Mouse (Mus musculus): ENCODE results near the gene Cd6.

Gene Cd6

GRCm38 (mm10) chr19:10763381-10764031 lies 66.4 kb downstream of the Cd6 start:
- DNase-seq (ENCODE audit: low read depth, low spot score), result peak; percentile 51

GRCm38 (mm10) chr19:10762468-10762867 lies 67.4 kb downstream of the Cd6 start:
- DNase-seq (ENCODE audit: low read depth, low spot score), result no peak

- no peak for DNase-seq (ENCODE audit: low read depth, low spot score)
Measured at GRCm38 (mm10) chr19:10761794-10762415, 68.0 kb downstream of the Cd6 start.

- peak; percentile 56 for DNase-seq (ENCODE audit: low read depth, low spot score)
Measured at GRCm38 (mm10) chr19:10759983-10760831, 69.7 kb downstream of the Cd6 start.

DNA sequence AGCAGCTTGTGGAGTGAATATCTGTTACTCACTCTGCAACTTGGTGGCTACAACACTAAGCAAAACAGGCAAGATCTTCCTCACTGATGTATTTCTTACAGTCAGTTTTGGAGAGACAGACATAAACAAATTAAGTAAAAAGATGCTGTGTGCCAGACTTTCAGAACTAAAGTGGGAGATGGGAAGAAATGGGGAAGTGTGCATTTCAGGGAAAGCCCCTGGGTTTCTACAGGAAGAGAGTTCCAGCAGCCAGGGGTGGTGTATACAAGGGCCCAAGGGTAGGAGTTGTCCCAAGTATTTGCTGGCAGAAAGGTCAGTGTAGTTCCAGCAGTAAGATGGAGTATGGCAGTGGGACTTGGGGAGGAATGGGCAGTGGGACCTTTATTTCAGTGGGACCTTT lies 70.3 kb downstream of the Cd6 start:
- DNase-seq (ENCODE audit: low read depth, low spot score), result no peak

GRCm38 (mm10) chr19:10758708-10759107 lies 71.2 kb downstream of the Cd6 start:
- DNase-seq (ENCODE audit: low read depth, low spot score), result no peak

- DNase-seq (ENCODE audit: low read depth, low spot score), result no peak
Measured at GRCm38 (mm10) chr19:10757526-10757925, 72.3 kb downstream of the Cd6 start.

GRCm38 (mm10) chr19:10757125-10757524 lies 72.7 kb downstream of the Cd6 start:
- no peak for DNase-seq (ENCODE audit: low read depth, low spot score)

GRCm38 (mm10) chr19:10752646-10753045 lies 77.2 kb downstream of the Cd6 start:
- DNase-seq (ENCODE audit: low read depth, low spot score), result no peak

DNA sequence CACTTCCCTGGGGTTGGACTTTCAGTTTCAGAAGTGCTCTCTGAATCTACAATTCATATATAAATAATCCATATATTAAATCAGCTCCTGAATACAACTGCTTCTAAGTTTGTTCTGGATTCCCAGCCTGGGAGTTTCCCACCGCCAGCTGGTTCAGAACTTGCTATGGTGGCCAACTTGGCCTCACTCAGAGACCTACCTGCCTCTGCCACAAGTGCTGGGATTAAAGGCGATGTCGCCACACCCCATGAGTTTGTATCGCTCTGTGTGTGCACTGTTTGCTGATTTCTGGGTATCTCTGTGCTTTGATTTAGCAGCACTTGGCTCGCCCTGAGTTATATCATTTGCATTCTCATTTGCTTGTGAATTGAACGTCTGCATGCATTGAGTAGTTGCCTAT lies 77.8 kb downstream of the Cd6 start:
- DNase-seq (ENCODE audit: low read depth, low spot score), result no peak

GRCm38 (mm10) chr19:10751607-10752006 lies 78.3 kb downstream of the Cd6 start:
- DNase-seq (ENCODE audit: low read depth, low spot score), result no peak

GRCm38 (mm10) chr19:10750161-10750560 lies 79.7 kb downstream of the Cd6 start:
- no peak for DNase-seq (ENCODE audit: low read depth, low spot score)

GRCm38 (mm10) chr19:10749295-10749694 lies 80.6 kb downstream of the Cd6 start:
- DNase-seq (ENCODE audit: low read depth, low spot score), result no peak

DNA sequence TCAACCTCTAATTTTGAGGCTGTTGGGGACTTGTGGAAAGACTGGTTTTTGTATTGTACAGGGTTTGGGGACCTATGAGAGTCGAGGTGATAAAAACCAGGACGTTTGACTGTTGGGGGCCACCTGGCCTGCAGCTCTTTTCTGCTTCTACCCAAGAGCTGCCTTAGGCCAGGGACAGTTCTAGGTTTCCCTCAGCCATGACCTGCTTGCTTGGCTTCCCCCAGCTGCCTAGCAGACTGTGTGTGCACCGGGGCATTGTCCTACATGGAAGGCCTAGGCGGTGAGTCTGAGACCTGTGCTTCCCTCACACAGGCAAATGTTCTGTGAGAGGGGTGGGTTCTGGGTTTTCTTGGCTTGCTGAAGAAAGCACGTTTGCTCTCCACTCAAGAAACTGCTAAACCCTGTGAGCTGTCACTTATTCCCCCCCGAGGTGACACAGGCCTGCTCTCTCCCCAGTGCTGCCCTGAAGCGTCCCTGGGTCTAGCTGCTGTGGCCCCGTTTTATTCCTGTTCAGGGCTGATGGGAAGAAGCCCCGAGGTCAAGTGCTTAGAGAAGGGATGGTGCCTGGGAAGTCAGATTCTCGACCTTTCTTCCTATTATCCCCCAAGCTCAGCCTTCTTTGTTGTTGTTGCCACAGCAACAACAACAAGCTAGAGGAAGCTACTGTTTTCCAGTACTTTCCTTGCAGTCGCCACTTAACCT lies 81.3 kb downstream of the Cd6 start:
- DNase-seq (ENCODE audit: low read depth, low spot score), result no peak

GRCm38 (mm10) chr19:10747718-10748117 lies 82.1 kb downstream of the Cd6 start:
- no peak for DNase-seq (ENCODE audit: low read depth, low spot score)

DNA sequence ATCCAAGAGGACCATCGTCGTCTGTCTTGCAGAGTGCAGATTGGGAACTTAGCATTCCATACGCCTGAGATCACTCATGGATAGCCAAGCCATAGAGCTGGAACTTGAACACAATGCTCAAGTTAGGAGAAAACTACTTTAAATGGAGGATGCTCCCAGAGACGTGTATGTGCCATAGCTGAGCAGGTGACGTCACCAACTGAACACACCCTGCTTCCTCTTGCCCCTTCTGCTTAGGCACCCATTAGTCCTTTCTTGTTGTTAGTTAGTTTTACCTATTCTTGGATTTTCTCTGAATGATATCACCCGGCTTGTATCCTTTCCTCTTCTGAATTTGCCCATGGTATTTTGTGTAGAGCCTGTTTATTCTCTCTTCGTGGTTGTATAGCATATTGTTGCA lies 82.7 kb downstream of the Cd6 start:
- DNase-seq (ENCODE audit: low read depth, low spot score), result no peak

GRCm38 (mm10) chr19:10742565-10742964 lies 87.3 kb downstream of the Cd6 start:
- DNase-seq (ENCODE audit: low read depth, low spot score), result no peak

DNA sequence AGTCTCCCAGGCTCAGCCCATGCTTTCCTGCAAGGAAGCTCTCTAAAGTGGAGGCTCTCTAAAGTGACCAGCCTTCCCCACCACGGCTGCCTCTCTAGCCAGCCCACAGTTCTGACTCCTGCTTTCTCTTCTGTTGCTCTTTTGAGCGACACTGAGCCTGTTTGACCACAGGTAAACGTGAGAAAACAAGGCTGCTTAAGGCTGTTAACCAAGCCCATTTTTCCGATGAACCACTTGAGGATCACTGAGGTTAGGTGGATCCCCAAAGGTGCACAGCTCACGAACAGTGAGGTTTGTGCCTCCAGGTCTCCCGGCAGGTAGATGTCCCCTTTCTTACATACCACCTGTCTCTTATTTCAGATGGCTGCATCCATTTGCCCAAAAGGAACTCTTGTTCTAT lies 87.7 kb downstream of the Cd6 start:
- no peak for DNase-seq (ENCODE audit: low read depth, low spot score)

- no peak for DNase-seq (ENCODE audit: low read depth, low spot score)
Measured at GRCm38 (mm10) chr19:10740641-10741440, 89.0 kb downstream of the Cd6 start.

DNA sequence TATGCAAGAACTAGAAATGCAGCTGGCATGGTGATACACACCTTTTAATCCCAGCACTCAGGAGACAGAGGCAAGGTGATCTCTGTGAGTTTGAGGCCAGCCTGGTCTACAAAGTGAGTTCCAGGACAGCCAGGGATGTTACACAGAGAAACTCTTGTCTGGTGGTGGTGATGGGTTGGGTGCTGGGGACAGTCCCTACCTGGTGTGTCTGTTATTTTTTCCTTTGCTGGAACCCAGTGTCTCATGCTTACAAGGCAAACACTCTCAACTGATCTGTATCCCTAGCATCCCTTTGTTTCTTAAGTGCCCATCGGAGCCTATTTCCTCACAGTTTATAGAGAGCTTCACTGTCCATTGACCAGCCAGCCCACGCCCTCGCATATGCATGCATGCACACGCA lies 89.9 kb downstream of the Cd6 start:
- no peak for DNase-seq (ENCODE audit: low read depth, low spot score)
